Mouse (Mus musculus) kidney, postnatal 0 days (tissue): ENCODE measurements around the gene Trpm1. TPM values are rescaled to one million over a fixed set of nuclear protein-coding genes. Genes with fewer than 3 reads are reported as not detected.

Experiments used
- ATAC-seq: fragments of 200-750 bp; cut with Nextera tagmentation; replicated peaks from 2 replicates; pipeline ENCODE4 v1.8.0; 2017; ENCODE audit warnings: low read depth, moderate number of reproducible peaks, moderate TSS enrichment, moderate library complexity; ENCODE audit not compliant: low FRiP score
- DNase-seq: peaks from one replicate; pipeline ENCODE4 v3.0.0-alpha.2; 2016; ENCODE audit warnings: low spot score
- H3K27ac ChIP-seq: fragments of 300-500 bp; sonication (generic); 2 replicates; pipeline ENCODE4 v1.5.1; 2014; ENCODE audit warnings: mild to moderate bottlenecking
- H3K27me3 ChIP-seq: fragments of 300-500 bp; sonication (generic); 2 replicates; pipeline ENCODE4 v1.6.1; 2014; ENCODE audit warnings: low read length, mixed read lengths; ENCODE audit not compliant: insufficient read depth
- H3K36me3 ChIP-seq: fragments of 300-500 bp; sonication (generic); 2 replicates; pipeline ENCODE4 v1.6.1; 2014; ENCODE audit warnings: low read length, mixed read lengths; ENCODE audit not compliant: insufficient read depth
- H3K4me1 ChIP-seq: fragments of 300-500 bp; sonication (generic); replicated peaks from 2 replicates; pipeline ENCODE4 v1.6.1; 2014; ENCODE audit warnings: antibody characterized with exemption, low read length, mixed read lengths; ENCODE audit not compliant: insufficient read depth
- H3K4me2 ChIP-seq: fragments of 300-500 bp; sonication (generic); 2 replicates; pipeline ENCODE4 v1.6.1; 2014; ENCODE audit warnings: mild to moderate bottlenecking, low read length, moderate library complexity, mixed read lengths
- H3K4me3 ChIP-seq: fragments of 300-500 bp; sonication (generic); replicated peaks from 2 replicates; pipeline ENCODE4 v1.5.1; 2014; ENCODE audit warnings: low read depth, low read length
- H3K9ac ChIP-seq: fragments of 300-500 bp; sonication (generic); 2 replicates; pipeline ENCODE4 v1.6.1; 2014; ENCODE audit warnings: low read depth, low read length
- H3K9me3 ChIP-seq: fragments of 300-500 bp; sonication (generic); replicated peaks from 2 replicates; pipeline ENCODE4 v1.6.1; 2016; ENCODE audit warnings: low read length, inconsistent platforms, mixed read lengths
- CTCF ChIP-seq: IDR thresholded peaks from 2 replicates; pipeline ENCODE4 v1.5.1; 2016; ENCODE audit warnings: antibody characterized with exemption, low read depth, mild to moderate bottlenecking, moderate library complexity
- WGBS: fragments of 180-500 bp; shearing (Covaris S2); extraction: QIAGEN DNeasy Blood & Tissue Kit; methylation state at CpG from one replicate; pipeline ENCODE4 v1.1.7; 2014; 5-methylcytosine and 5-hydroxymethylcytosine counted together
- polyA plus RNA-seq: library from polyadenylated mRNA; unstranded; fragments of >200 nt; fragmentation: Nextera tagmentation; extraction: Ambion mirVana; gene quantifications from 2 replicates; pipeline ENCODE4 v1.2.1, GENCODE M21; 2015

Gene Trpm1
- polyA plus RNA-seq, 1 experiment from 2014 or later = 0.18 TPM

GRCm38 (mm10) chr7:64149337-64149736 is 4.3 kb upstream of the Trpm1 start:
- Histone ChIP-seq H3K4me1 (no peaks in the 10 kb centered on the region), H3K9me3 (no peaks in the 10 kb centered on the region), H3K36me3 (no peaks in the 10 kb centered on the region), H3K9ac (no peak overlapping the region), H3K4me2 (no peak overlapping the region), H3K27ac (no peak overlapping the region), H3K4me3 (no peak overlapping the region), H3K27me3 (no peaks in the 10 kb centered on the region)
- no peak for TF ChIP-seq CTCF
- 56% methylated on average over 2 of the region's 2 CpGs for WGBS
- ATAC-seq = no peak
- no peak for DNase-seq

DNA sequence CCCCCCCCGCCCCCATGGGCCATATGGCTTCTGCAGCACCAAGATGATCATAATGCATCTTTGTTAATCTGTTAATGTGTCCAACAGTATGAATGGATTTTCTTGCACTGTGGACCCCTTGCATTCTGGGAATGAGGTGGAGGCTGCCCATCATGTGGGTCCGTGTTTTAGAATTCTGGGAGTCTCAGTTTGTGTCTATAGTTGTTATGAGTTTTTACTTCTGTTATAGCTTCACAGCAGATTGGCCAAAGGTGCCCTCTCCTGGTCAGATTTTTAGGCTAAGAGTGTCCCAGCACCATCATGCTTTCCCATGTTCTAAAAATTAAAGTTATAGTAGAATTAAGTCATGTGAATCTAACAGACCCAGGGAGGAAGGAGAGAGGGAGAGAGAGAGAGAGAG is 3.9 kb upstream of the Trpm1 start:
- Histone ChIP-seq H3K9me3 (no peaks in the 10 kb centered on the region), H3K27me3 (no peaks in the 10 kb centered on the region), H3K36me3 (no peaks in the 10 kb centered on the region), H3K4me3 (no peak overlapping the region), H3K27ac (no peak overlapping the region), H3K4me2 (no peak overlapping the region), H3K4me1 (no peaks in the 10 kb centered on the region), H3K9ac (no peak overlapping the region)
- DNase-seq (no peak), ATAC-seq (no peak)
- WGBS = 57% methylated on average over 2 of the region's 2 CpGs
- TF ChIP-seq CTCF = peak; percentile 55

DNA sequence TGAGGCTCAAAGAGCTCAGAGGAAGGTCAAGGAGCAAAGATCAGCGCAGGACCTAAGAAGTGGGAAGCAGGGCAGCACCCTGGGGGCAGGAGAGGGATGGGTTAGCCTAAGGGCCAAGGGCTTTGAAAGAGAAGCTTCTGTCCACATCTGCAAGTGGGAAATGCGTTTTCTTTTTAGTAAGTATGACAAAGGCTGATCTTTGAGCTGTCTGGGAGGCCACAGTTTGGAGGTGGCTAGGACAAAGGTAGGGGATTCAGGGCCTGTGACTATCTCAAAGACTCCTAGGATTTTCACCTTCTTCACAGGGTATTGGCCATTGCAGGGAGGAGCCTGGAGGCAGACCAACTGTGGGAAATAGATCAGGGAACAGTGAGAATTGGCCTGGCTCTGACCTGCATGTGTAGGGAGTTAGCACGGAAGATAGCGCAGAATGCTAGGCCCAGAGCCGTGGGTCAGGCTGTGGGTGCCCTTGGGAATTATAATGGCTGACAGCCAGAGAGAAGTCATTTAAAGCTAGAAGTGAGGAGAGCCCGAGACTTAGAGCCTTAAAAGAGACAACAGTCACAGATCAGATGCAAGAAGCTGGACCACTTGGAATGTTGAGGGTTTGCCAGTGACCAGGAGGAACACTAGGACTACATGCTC is 3.1 kb upstream of the Trpm1 start:
- TF ChIP-seq CTCF = no peak
- Histone ChIP-seq H3K27me3 (no peaks in the 10 kb centered on the region), H3K4me2 (no peak overlapping the region), H3K9me3 (no peaks in the 10 kb centered on the region), H3K4me1 (no peaks in the 10 kb centered on the region), H3K9ac (no peak overlapping the region), H3K27ac (no peak overlapping the region), H3K4me3 (no peak overlapping the region), H3K36me3 (no peaks in the 10 kb centered on the region)
- DNase-seq (no peak), ATAC-seq (no peak)
- WGBS = 64% methylated on average over 6 of the region's 6 CpGs

DNA sequence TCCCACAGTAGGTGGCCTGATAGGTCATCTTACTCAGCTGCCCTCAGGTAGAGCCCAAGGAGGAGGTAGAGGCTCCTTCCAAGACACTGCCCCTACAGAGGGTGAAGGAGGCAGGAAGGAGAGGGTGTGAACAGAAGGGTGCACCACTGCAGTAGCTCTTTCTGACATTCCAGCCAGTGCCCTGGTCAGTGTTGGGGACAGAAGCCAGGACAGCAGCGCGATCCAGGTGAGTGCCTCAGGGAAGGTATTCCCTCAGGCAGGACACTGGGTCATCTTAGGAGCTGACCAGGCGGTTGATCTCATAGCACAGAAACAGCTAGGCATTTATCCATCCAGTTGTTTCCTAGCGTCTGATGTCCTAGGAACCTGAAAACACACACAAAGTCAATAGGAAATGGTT is 1.6 kb downstream of the Trpm1 start:
- Histone ChIP-seq H3K4me3 (no peak overlapping the region), H3K9me3 (no peaks in the 10 kb centered on the region), H3K27ac (no peak overlapping the region), H3K9ac (no peak overlapping the region), H3K27me3 (no peaks in the 10 kb centered on the region), H3K36me3 (no peaks in the 10 kb centered on the region), H3K4me1 (no peaks in the 10 kb centered on the region), H3K4me2 (peak overlapping the region; percentile 23)
- ATAC-seq (no peak), DNase-seq (no peak)
- WGBS = 62% methylated on average over 4 of the region's 4 CpGs
- no peak for TF ChIP-seq CTCF

DNA sequence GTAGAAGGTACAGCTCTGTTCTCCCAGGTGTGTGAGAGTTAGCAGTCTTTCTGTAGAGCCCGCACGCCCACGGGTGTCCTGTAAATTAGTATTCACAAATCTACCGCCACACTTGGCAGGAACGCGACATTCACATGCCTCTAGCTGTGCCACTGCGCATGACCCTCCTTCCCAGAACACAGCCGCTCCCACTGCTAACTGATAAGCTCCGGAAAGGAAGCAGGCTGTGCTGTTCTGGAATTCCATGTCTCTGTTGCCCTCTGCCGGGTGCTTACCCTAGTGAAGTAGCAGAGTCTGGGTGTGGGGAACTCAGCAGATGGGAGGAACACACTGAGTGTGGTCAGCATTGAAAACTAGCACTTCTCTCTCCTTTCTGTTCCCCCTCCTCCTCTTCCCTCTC is 2.1 kb downstream of the Trpm1 start:
- no peak overlapping the region for H3K9ac ChIP-seq
- no peaks in the 10 kb centered on the region for H3K27me3 ChIP-seq

DNA sequence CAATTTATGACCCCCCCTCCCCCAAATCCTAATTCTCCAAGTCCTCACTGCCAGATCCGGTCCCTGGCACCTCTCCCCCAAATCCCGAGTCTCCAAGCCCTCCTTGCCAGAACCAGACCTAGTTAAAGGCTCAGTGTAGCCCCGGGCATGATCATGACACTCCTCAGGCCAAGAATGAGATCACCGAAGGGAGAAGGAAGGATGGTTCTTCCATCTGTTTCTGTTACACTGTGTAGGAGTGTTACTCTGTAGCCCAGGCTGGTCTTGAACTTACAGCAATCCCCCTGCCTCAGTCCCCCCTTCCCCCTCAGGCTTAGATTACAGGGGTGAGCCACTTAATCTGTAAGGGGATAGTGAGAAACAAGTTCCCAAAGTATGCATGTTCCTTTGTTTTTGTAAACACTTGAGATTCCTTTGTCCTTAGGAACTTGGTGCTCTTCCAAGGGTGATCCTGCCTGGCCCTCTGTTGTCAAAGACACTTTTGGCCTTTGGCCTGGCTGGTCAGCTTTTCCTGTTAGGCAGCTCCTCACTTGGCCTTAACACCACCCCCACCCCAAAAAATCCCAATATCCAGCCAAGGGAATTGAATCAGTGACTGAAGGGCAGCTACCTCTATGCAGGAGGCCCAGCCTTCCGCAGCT is 2.8 kb downstream of the Trpm1 start:
- DNase-seq (no peak), ATAC-seq (no peak)
- Histone ChIP-seq H3K4me1 (no peaks in the 10 kb centered on the region), H3K9me3 (no peaks in the 10 kb centered on the region), H3K27me3 (no peaks in the 10 kb centered on the region), H3K27ac (no peak overlapping the region), H3K4me3 (no peak overlapping the region), H3K4me2 (no peak overlapping the region), H3K36me3 (no peaks in the 10 kb centered on the region), H3K9ac (no peak overlapping the region)
- no peak for TF ChIP-seq CTCF
- 69% methylated on average over 5 of the region's 5 CpGs for WGBS

More for the DNA sequence above, 2.1 kb downstream of the Trpm1 start:
- ATAC-seq (peak; percentile 73), DNase-seq (peak; percentile 93)
- Histone ChIP-seq H3K4me1 (no peaks in the 10 kb centered on the region), H3K9me3 (no peaks in the 10 kb centered on the region), H3K27ac (no peak overlapping the region), H3K36me3 (no peaks in the 10 kb centered on the region), H3K4me2 (peak overlapping the region; percentile 23), H3K4me3 (no peak overlapping the region)
- TF ChIP-seq CTCF = peak; percentile 71
- WGBS = 5% methylated on average over 10 of the region's 10 CpGs
